Mouse (Mus musculus) kidney, adult 8-10 months (tissue): ENCODE data around the gene Tctex1d1.

Experiments used
- DNase-seq, 2 experiments: peaks; one replicate each; pipeline ENCODE4 v3.0.0; 2022

The Tctex1d1 gene

DNA sequence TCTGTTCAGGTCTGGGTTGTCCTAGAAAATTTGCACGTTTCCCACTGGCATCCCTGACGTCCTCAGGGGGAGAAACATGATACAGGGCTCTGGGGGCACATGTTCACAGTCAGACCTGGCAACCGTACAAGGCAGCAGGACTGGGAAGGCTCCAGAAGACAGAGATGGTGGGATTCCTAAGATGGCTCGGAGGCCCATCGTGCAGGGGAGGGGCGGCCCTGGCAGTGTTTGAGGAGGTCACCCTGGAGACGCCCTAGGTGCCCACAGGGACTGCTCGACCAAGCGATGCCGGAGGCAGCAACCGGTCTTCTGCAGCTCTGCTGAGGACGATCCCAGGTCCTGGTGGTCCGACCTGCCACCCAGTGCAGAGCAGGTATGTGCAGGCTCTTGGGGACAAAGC is at the start of gene Tctex1d1:
Gene Tctex1d1 (plus strand): TSS at position 167 of the 400 bp plus-strand sequence.
- DNase-seq = no peak

- DNase-seq = no peak
Observed at GRCm38 (mm10) chr4:102929491-102929890, 48.9 kb upstream of the Tctex1d1 start.

GRCm38 (mm10) chr4:102930679-102931078 is 47.7 kb upstream of the Tctex1d1 start:
- no peak for DNase-seq

DNA sequence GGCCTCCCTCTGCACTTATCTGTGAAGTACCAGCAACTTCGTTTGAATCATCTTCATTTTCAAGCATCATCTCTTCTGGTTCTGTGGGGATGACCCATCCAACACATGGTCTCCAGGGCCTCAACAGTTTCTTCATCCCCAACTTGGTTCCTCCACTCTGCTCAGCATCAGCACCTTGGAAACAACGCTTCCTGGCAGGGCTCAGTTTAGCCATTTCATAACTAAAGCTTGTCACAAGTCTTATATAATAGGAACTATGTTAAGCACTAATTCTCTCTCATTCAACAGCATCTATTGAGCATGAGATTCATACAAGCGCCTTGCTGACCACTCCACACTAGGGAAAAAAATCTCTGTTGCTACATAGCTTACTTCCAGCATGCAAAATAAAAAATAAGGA is 38.1 kb upstream of the Tctex1d1 start:
- no peak for DNase-seq

GRCm38 (mm10) chr4:102940738-102941137 is 37.7 kb upstream of the Tctex1d1 start:
- DNase-seq = no peak

- no peak for DNase-seq
Observed at GRCm38 (mm10) chr4:102944325-102944724, 34.1 kb upstream of the Tctex1d1 start.

- no peak for DNase-seq
Observed at GRCm38 (mm10) chr4:102952476-102952875, 25.9 kb upstream of the Tctex1d1 start.

- no peak for DNase-seq
Observed at GRCm38 (mm10) chr4:102955294-102955956, 23.0 kb upstream of the Tctex1d1 start.

DNA sequence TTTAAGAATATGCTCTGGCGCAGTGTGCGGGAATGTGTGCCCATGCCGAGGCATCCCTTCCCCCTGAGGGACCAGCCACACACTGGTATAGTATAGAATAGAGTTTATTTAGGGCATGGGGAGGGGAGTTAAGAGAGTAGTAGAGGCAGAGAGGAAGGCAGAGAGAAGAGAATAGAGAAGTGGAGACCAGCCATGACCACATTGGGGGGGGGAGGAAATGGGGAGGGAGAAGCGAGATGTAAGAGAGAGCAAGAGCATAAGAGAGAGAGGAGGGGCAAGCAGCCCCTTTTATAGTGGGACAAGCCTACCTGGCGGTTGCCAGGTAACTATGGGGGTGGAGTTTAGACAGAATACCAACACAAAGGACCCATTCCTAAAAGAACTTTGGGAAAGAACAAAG is 19.0 kb upstream of the Tctex1d1 start:
- DNase-seq = no peak

DNA sequence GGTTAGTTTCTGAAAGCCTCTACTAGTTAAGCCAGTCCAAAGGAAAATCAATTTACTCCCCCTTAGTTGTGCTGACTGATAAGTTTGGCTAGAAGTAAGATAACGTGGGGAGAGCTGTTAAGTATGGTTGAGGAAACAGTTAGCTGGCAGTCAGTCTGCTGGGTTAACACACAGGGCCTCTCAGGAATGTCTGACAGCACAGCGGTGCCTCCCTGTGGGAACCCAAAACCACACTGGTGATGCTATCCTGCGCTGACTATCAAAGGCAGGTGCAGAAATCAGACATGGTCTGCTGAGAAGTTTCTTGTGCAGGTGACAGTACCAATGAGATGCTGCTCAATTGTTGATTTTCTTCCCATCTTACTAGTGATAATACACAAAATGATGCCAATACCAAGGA is 14.2 kb upstream of the Tctex1d1 start:
- no peak for DNase-seq

DNA sequence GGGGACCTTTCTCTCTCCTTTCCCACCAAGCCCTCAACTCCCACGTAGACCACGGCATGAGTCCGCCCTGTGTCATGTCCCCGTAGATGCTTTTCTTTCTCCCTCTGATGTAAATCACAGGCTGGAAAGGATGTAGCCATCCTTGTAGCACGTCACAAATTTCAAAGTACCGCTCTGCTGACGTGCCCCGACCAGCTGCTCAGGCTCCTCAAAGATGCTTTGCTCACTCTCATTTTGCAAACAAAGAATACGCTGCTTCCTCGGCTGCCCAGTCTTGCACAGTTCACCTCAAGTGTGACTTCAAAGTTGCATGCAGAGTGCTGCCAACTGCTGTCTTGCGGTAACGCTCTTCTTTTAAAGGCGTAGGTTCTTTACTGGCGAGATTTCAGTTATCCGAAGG is 10.6 kb upstream of the Tctex1d1 start:
- DNase-seq = no peak

GRCm38 (mm10) chr4:102969599-102969998 is 8.8 kb upstream of the Tctex1d1 start:
- DNase-seq = no peak

GRCm38 (mm10) chr4:102971159-102971558 is 7.2 kb upstream of the Tctex1d1 start:
- no peak for DNase-seq

DNA sequence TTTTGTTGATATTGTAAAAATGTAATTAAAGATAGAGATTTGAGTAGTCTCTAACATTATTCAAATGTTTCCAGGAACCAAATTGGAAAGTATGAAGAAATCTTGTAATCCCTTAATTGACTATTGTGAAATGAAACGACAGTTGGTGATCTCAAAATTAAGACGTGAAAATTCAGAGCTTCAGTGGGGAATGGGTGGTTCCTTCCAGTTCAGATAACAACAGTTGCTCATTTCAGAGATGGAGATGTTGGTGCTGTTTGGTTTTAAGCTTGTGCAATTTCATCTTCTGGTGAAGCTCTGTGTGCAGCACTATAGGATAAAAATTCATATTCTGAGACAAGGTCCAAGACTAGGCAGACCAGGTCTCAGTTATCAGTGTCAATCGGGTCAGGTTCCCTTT is 6.3 kb upstream of the Tctex1d1 start:
- DNase-seq = no peak

DNA sequence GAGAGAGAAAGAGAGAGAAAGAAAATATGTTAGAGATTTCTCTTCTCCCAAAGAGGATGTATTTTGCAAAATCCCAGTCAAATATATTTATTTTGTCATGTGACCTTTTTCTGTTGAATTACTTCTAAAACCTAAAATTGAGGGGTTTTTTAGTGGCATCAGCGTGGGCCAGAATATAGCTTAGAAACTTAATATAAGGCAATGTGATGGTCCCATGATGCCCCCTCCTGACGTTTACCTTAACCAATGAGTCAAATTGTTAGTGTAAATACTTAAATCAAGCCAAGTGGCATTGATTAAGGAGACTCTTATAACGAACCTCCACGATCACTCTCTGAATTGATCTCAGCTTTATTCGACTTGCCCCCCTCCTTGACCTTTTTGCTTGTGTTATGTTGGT is 4.2 kb upstream of the Tctex1d1 start:
- DNase-seq = no peak

GRCm38 (mm10) chr4:102976290-102977275 is 1.8 kb upstream of the Tctex1d1 start:
- DNase-seq = no peak

DNA sequence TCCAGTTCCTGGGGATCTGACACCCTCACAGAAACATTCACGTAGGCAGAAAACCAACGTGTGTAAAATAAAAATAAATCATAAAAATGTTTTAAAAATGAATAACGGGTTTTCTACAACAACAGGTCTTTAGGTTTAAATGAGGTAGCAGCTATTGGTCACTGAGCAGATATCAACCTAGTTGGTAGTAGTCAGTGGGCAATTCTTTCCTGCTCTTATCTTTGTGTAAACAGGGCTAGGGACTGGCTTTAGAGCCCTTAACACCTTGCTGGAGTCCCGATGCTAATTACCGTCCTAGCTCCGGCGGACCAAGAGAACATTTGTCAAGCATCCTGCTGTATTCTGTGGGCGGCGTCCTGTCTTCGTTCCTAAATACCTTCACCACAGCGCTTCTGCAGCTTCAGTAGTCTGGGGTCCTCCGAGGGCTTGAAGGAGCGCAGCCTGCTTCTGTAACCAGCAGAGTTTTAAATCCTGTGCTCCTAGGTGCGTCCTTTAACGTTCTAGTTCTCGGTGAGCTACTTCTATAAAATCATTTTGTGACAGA is 556 bp upstream of the Tctex1d1 start:
- DNase-seq = no peak

- DNase-seq = no peak
Observed at GRCm38 (mm10) chr4:102979385-102979784, 979 bp downstream of the Tctex1d1 start.

DNA sequence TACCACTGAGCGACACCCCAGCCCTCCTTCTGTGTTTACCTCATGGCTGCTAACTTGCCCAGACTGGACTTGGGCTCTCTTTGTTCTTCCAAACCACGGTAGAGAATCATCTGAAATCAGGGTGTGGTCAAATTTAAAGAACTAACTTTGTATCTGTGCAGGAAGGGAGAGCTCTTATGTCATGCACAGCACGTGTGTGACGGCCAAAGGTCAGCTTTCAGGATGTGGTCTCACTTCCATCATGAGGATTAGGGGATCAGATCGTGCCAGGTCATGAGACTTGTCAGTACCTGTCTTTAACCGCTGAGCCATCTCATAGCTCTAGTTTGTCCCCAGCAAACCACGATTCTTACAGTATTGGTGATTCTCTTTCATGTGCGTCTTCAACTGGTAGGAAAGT is 3.3 kb downstream of the Tctex1d1 start:
- DNase-seq = no peak

- DNase-seq = no peak
Observed at GRCm38 (mm10) chr4:102986173-102986572, 7.8 kb downstream of the Tctex1d1 start.

- peak; percentile 32 to 34 for DNase-seq
Observed at GRCm38 (mm10) chr4:102986917-102987316, 8.5 kb downstream of the Tctex1d1 start.

- no peak for DNase-seq
Observed at GRCm38 (mm10) chr4:102987325-102987724, 8.9 kb downstream of the Tctex1d1 start.

DNA sequence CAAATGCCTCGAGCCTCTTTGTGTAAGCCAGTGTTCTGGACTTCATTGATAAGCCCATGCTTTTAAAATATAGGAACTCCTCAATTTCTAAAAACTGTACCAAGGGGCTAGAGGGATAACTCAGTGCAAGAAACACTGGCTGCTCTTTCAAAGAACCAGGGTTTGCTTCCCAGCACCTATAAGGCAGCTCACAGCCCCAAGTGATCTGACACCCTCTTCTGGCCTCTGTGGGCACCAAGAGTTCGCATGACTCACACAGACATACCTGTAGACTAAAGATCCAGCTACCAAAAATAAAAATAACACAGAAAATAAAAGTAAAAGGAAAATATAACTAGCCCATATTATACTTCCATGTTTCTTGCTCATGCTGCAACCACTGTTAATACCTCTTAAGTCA is 9.3 kb downstream of the Tctex1d1 start:
- no peak for DNase-seq

- no peak for DNase-seq
Observed at GRCm38 (mm10) chr4:102988526-102988925, 10.1 kb downstream of the Tctex1d1 start.
